Mouse (Mus musculus): ENCODE data around the gene Cdca8. TPM values are rescaled to one million over a fixed set of nuclear protein-coding genes. Genes with fewer than 3 reads are reported as not detected.

The Cdca8 gene
- polyA plus RNA-seq, 1 experiment from 2014 or later = 244 TPM

- Histone ChIP-seq H3K9me3 (ENCODE audit: control insufficient read depth, low read length) (no peaks in the 10 kb centered on the region), H3K4me2 (no peak overlapping the region), H3K36me3 (ENCODE audit: control insufficient read depth, insufficient read depth, low read length) (no peaks in the 10 kb centered on the region), H3K4me1 (ENCODE audit: control insufficient read depth, insufficient read depth, low read length) (peaks cover 7% of the 10 kb centered on the region), H3K27me3 (ENCODE audit: control insufficient read depth, insufficient read depth, low read length) (no peaks in the 10 kb centered on the region), H3K9ac (ENCODE audit: low read length) (no peak overlapping the region), H3K4me3 (ENCODE audit: low read depth, low read length) (no peak overlapping the region), H3K27ac (ENCODE audit: low read depth, low read length) (no peak overlapping the region)
- DNase-seq (ENCODE audit: low spot score, missing footprints) (no peak), ATAC-seq (ENCODE audit: low FRiP score) (no peak)
- WGBS = 90% methylated on average over 11 of the region's 11 CpGs
Measured at GRCm38 (mm10) chr4:124960940-124961339, 21.8 kb upstream of the Cdca8 start.

GRCm38 (mm10) chr4:124959062-124959461, 20.0 kb upstream of the Cdca8 start:
- WGBS = 67% methylated on average over 11 of the region's 11 CpGs
- Histone ChIP-seq H3K27ac (ENCODE audit: low read depth, low read length) (no peak overlapping the region), H3K9ac (ENCODE audit: low read length) (no peak overlapping the region), H3K36me3 (ENCODE audit: control insufficient read depth, insufficient read depth, low read length) (no peaks in the 10 kb centered on the region), H3K9me3 (ENCODE audit: control insufficient read depth, low read length) (no peaks in the 10 kb centered on the region), H3K27me3 (ENCODE audit: control insufficient read depth, insufficient read depth, low read length) (no peaks in the 10 kb centered on the region), H3K4me2 (no peak overlapping the region), H3K4me1 (ENCODE audit: control insufficient read depth, insufficient read depth, low read length) (no peaks in the 10 kb centered on the region), H3K4me3 (ENCODE audit: low read depth, low read length) (no peak overlapping the region)
- DNase-seq (ENCODE audit: low spot score, missing footprints) (no peak), ATAC-seq (ENCODE audit: low FRiP score) (no peak)

- H3K27me3 ChIP-seq (ENCODE audit: control insufficient read depth, insufficient read depth, low read length) = no peaks in the 10 kb centered on the region
- WGBS = 82% methylated on average over 2 of the region's 2 CpGs
- H3K27ac ChIP-seq (ENCODE audit: low read depth, low read length) = no peak overlapping the region
Measured at GRCm38 (mm10) chr4:124957284-124957683, 18.2 kb upstream of the Cdca8 start.

GRCm38 (mm10) chr4:124953546-124953945, 14.4 kb upstream of the Cdca8 start:
- ATAC-seq (ENCODE audit: low FRiP score) (no peak), DNase-seq (ENCODE audit: low spot score, missing footprints) (no peak)
- WGBS = 77% methylated on average over 4 of the region's 4 CpGs
- no peaks in the 10 kb centered on the region for H3K9me3 ChIP-seq (ENCODE audit: control insufficient read depth, low read length)
- H3K4me2 ChIP-seq = no peak overlapping the region
- H3K4me3 ChIP-seq (ENCODE audit: low read depth, low read length) = no peak overlapping the region
- H3K27ac ChIP-seq (ENCODE audit: low read depth, low read length) = no peak overlapping the region
- no peaks in the 10 kb centered on the region for H3K27me3 ChIP-seq (ENCODE audit: control insufficient read depth, insufficient read depth, low read length)
- no peak overlapping the region for H3K9ac ChIP-seq (ENCODE audit: low read length)
- H3K4me1 ChIP-seq (ENCODE audit: control insufficient read depth, insufficient read depth, low read length) = no peaks in the 10 kb centered on the region
- H3K36me3 ChIP-seq (ENCODE audit: control insufficient read depth, insufficient read depth, low read length) = no peaks in the 10 kb centered on the region

More at GRCm38 (mm10) chr4:124957284-124957683, 18.2 kb upstream of the Cdca8 start:
- H3K36me3 ChIP-seq (ENCODE audit: control insufficient read depth, insufficient read depth, low read length) = no peaks in the 10 kb centered on the region
- no peaks in the 10 kb centered on the region for H3K4me1 ChIP-seq (ENCODE audit: control insufficient read depth, insufficient read depth, low read length)
- H3K9ac ChIP-seq (ENCODE audit: low read length) = no peak overlapping the region
- H3K4me2 ChIP-seq = no peak overlapping the region
- H3K4me3 ChIP-seq (ENCODE audit: low read depth, low read length) = no peak overlapping the region
- ATAC-seq (ENCODE audit: low FRiP score) (no peak), DNase-seq (ENCODE audit: low spot score, missing footprints) (no peak)
- no peaks in the 10 kb centered on the region for H3K9me3 ChIP-seq (ENCODE audit: control insufficient read depth, low read length)

- no peak overlapping the region for H3K4me2 ChIP-seq
- no peak overlapping the region for H3K4me3 ChIP-seq (ENCODE audit: low read depth, low read length)
- no peaks in the 10 kb centered on the region for H3K4me1 ChIP-seq (ENCODE audit: control insufficient read depth, insufficient read depth, low read length)
- no peaks in the 10 kb centered on the region for H3K27me3 ChIP-seq (ENCODE audit: control insufficient read depth, insufficient read depth, low read length)
- H3K36me3 ChIP-seq (ENCODE audit: control insufficient read depth, insufficient read depth, low read length) = no peaks in the 10 kb centered on the region
- WGBS = 53% methylated on average over 10 of the region's 10 CpGs
- ATAC-seq (ENCODE audit: low FRiP score) (no peak), DNase-seq (ENCODE audit: low spot score, missing footprints) (peak; percentile 79)
- H3K9ac ChIP-seq (ENCODE audit: low read length) = no peak overlapping the region
- no peak overlapping the region for H3K27ac ChIP-seq (ENCODE audit: low read depth, low read length)
- H3K9me3 ChIP-seq (ENCODE audit: control insufficient read depth, low read length) = no peaks in the 10 kb centered on the region
Measured at GRCm38 (mm10) chr4:124951036-124951433, 11.9 kb upstream of the Cdca8 start.

GRCm38 (mm10) chr4:124950181-124951035, 11.3 kb upstream of the Cdca8 start:
- Histone ChIP-seq H3K36me3 (ENCODE audit: control insufficient read depth, insufficient read depth, low read length) (no peaks in the 10 kb centered on the region), H3K4me3 (ENCODE audit: low read depth, low read length) (no peak overlapping the region), H3K27ac (ENCODE audit: low read depth, low read length) (no peak overlapping the region), H3K9ac (ENCODE audit: low read length) (no peak overlapping the region), H3K9me3 (ENCODE audit: control insufficient read depth, low read length) (no peaks in the 10 kb centered on the region), H3K4me2 (no peak overlapping the region), H3K4me1 (ENCODE audit: control insufficient read depth, insufficient read depth, low read length) (no peaks in the 10 kb centered on the region), H3K27me3 (ENCODE audit: control insufficient read depth, insufficient read depth, low read length) (no peaks in the 10 kb centered on the region)
- ATAC-seq (ENCODE audit: low FRiP score) (no peak), DNase-seq (ENCODE audit: low spot score, missing footprints) (peak; percentile 64)
- WGBS = 89% methylated on average over 21 of the region's 21 CpGs

- no peaks in the 10 kb centered on the region for H3K36me3 ChIP-seq (ENCODE audit: control insufficient read depth, insufficient read depth, low read length)
- H3K27me3 ChIP-seq (ENCODE audit: control insufficient read depth, insufficient read depth, low read length) = no peaks in the 10 kb centered on the region
- H3K9ac ChIP-seq (ENCODE audit: low read length) = no peak overlapping the region
- peak; percentile 69 for DNase-seq (ENCODE audit: low spot score, missing footprints)
- H3K4me2 ChIP-seq = no peak overlapping the region
- ATAC-seq (ENCODE audit: low FRiP score) = no peak
- 84% methylated on average over 3 of the region's 3 CpGs for WGBS
- H3K4me3 ChIP-seq (ENCODE audit: low read depth, low read length) = no peak overlapping the region
- no peaks in the 10 kb centered on the region for H3K9me3 ChIP-seq (ENCODE audit: control insufficient read depth, low read length)
- H3K4me1 ChIP-seq (ENCODE audit: control insufficient read depth, insufficient read depth, low read length) = no peaks in the 10 kb centered on the region
- no peak overlapping the region for H3K27ac ChIP-seq (ENCODE audit: low read depth, low read length)
Measured at GRCm38 (mm10) chr4:124949488-124949887, 10.4 kb upstream of the Cdca8 start.

GRCm38 (mm10) chr4:124944961-124945360, 5.8 kb upstream of the Cdca8 start:
- no peak for ATAC-seq (ENCODE audit: low FRiP score)
- DNase-seq (ENCODE audit: low spot score, missing footprints) = no peak
- no peaks in the 10 kb centered on the region for H3K36me3 ChIP-seq (ENCODE audit: control insufficient read depth, insufficient read depth, low read length)
- no peak overlapping the region for H3K9ac ChIP-seq (ENCODE audit: low read length)
- WGBS = 56% methylated on average over 2 of the region's 2 CpGs
- H3K27ac ChIP-seq (ENCODE audit: low read depth, low read length) = no peak overlapping the region
- H3K9me3 ChIP-seq (ENCODE audit: control insufficient read depth, low read length) = no peaks in the 10 kb centered on the region
- no peak overlapping the region for H3K4me2 ChIP-seq
- H3K27me3 ChIP-seq (ENCODE audit: control insufficient read depth, insufficient read depth, low read length) = no peaks in the 10 kb centered on the region
- no peak overlapping the region for H3K4me3 ChIP-seq (ENCODE audit: low read depth, low read length)
- H3K4me1 ChIP-seq (ENCODE audit: control insufficient read depth, insufficient read depth, low read length) = 0 out of 2 replicates have a peak, but pooled peaks cover 2% of the 10 kb centered on the region

GRCm38 (mm10) chr4:124943781-124944180, 4.7 kb upstream of the Cdca8 start:
- Histone ChIP-seq H3K27ac (ENCODE audit: low read depth, low read length) (no peak overlapping the region), H3K4me1 (ENCODE audit: control insufficient read depth, insufficient read depth, low read length) (0 out of 2 replicates have a peak, but pooled peaks cover 2% of the 10 kb centered on the region), H3K9ac (ENCODE audit: low read length) (no peak overlapping the region), H3K9me3 (ENCODE audit: control insufficient read depth, low read length) (no peaks in the 10 kb centered on the region), H3K4me3 (ENCODE audit: low read depth, low read length) (no peak overlapping the region), H3K36me3 (ENCODE audit: control insufficient read depth, insufficient read depth, low read length) (no peaks in the 10 kb centered on the region), H3K27me3 (ENCODE audit: control insufficient read depth, insufficient read depth, low read length) (no peaks in the 10 kb centered on the region), H3K4me2 (no peak overlapping the region)
- DNase-seq (ENCODE audit: low spot score, missing footprints) (peak; percentile 59), ATAC-seq (ENCODE audit: low FRiP score) (no peak)
- 85% methylated on average over 5 of the region's 5 CpGs for WGBS
